Mouse (Mus musculus): ENCODE results near the gene Upk1b. TPM values are rescaled to one million over a fixed set of nuclear protein-coding genes. Genes with fewer than 3 reads are reported as not detected.

Gene Upk1b
- total and polyA plus RNA-seq, 3 experiments, result not detected

DNA sequence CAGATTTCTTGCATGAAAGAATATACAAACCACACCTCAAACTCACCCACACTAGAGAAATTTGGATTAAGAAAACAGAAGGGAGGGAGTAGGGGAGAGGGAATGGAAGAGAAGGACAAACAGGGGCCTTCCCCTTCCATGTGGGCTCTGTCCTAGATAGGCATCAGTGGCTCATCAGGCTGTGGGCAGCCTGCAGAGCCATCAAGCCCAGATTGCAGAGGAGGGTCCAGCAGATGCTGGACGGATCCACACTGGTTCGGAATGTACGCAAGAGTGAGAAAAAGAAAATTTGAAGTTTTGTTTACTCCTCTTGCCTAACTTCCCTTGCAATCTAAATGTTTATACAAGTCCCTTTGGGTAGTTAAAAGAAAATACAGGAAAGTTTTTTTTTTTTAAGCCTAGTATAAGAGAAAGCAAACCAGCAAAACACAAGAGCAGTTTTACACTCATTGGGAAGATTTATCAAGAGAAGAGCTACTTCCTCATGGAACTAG, 1.1 kb downstream of the Upk1b start:
- TF ChIP-seq USF2 (conservative IDR thresholded peaks at IDR 0.05; ENCODE audit: low read depth, low read length), result no peak
- no peak for TF ChIP-seq IRF4 (IDR thresholded peaks at IDR 0.05; ENCODE audit: low read depth, low read length)
- no peak for TF ChIP-seq POLR2A (IDR thresholded peaks at IDR 0.05; ENCODE audit: low read depth, low read length)
- TF ChIP-seq E2F4 (IDR thresholded peaks at IDR 0.05; ENCODE audit: insufficient replicate concordance, low read depth, low read length), result no peak
- no peak for TF ChIP-seq RCOR1 (conservative IDR thresholded peaks at IDR 0.05; ENCODE audit: low read depth, low read length)
- TF ChIP-seq PAX5 (IDR thresholded peaks at IDR 0.05; ENCODE audit: low read length), result no peak
- TF ChIP-seq TCF12 (IDR thresholded peaks at IDR 0.05; ENCODE audit: low read depth, low read length), result no peak
- TF ChIP-seq ZNF384 (IDR thresholded peaks at IDR 0.05; ENCODE audit: low read depth, low read length), result no peak
- TF ChIP-seq ELF1 (IDR thresholded peaks at IDR 0.05; ENCODE audit: low read depth, low read length), result no peak
- TF ChIP-seq ZC3H11A (IDR thresholded peaks at IDR 0.05; ENCODE audit: low read depth, low read length), result no peak
- TF ChIP-seq CTCF (conservative IDR thresholded peaks at IDR 0.05 in 1 of 2, IDR thresholded peaks at IDR 0.05 in 1 of 2; ENCODE audit: low read depth in 2 of 2, low read length in 2 of 2), result no peak
- TF ChIP-seq EP300 (IDR thresholded peaks at IDR 0.05; ENCODE audit: low read length), result no peak
- TF ChIP-seq NELFE (IDR thresholded peaks at IDR 0.05; ENCODE audit: low read depth, low read length), result no peak
- TF ChIP-seq MAFK (IDR thresholded peaks at IDR 0.05; ENCODE audit: insufficient replicate concordance, low read length), result no peak
- Histone ChIP-seq H3K4me2 (ENCODE audit: insufficient read depth, low read depth, poor library complexity, severe bottlenecking) (no peak overlapping the region), H3K4me1 (ENCODE audit: control insufficient read depth in 1 of 2, insufficient read depth in 2 of 2) (peaks cover 3 to 7% of the 10 kb centered on the region in 2 experiments; a peak in 3 of 4 replicates), H3K9ac (ENCODE audit: insufficient read depth, low read depth) (no peak overlapping the region), H3K27me3 (replicated peaks) (no peaks in the 10 kb centered on the region), H3K36me3 (replicated peaks in 1 of 2; ENCODE audit: control insufficient read depth in 1 of 2, insufficient read depth in 1 of 2, low read length in 1 of 2) (no peaks in the 10 kb centered on the region), H3K79me2 (replicated peaks; ENCODE audit: control insufficient read depth, extremely low read depth, insufficient read depth, poor library complexity, severe bottlenecking) (no peaks in the 10 kb centered on the region), H3K4me3 (replicated peaks in 1 of 3; ENCODE audit: low read depth in 2 of 3, low read length in 2 of 3, poor library complexity in 1 of 3) (no peak overlapping the region), H3K9me3 (replicated peaks; ENCODE audit: low read length) (no peaks in the 10 kb centered on the region), H3K27ac (ENCODE audit: insufficient read depth, low read depth) (no peak overlapping the region)
- in situ Hi-C loops (cut with MboI; ENCODE audit: low pct_ligation_motif_present, low pct_unique_long_range_greater_than_20kb, low sequenced_read_pairs) (no loop called here), dilution Hi-C loops (cut with MboI; ENCODE audit: extremely low pct_ligation_motif_present, extremely low pct_unique_long_range_greater_than_20kb, low sequenced_read_pairs) (no loop called here)
- DNase-seq (ENCODE audit: extremely low read depth), result no peak

GRCm38 (mm10) chr16:38793120-38793519, 7.0 kb downstream of the Upk1b start:
- dilution Hi-C loops (cut with MboI; ENCODE audit: extremely low pct_ligation_motif_present, extremely low pct_unique_long_range_greater_than_20kb, low sequenced_read_pairs), result no loop called here

GRCm38 (mm10) chr16:38789966-38790365, 10.2 kb downstream of the Upk1b start:
- Histone ChIP-seq H3K9me3 (replicated peaks; ENCODE audit: low read length) (no peaks in the 10 kb centered on the region), H3K4me2 (ENCODE audit: insufficient read depth, low read depth, poor library complexity, severe bottlenecking) (no peak overlapping the region), H3K9ac (ENCODE audit: insufficient read depth, low read depth) (no peak overlapping the region), H3K4me3 (replicated peaks in 1 of 3; ENCODE audit: low read depth in 2 of 3, low read length in 2 of 3, poor library complexity in 1 of 3) (no peak overlapping the region), H3K4me1 (ENCODE audit: control insufficient read depth in 1 of 2, insufficient read depth in 2 of 2) (peaks cover 0 to 3% of the 10 kb centered on the region in 2 experiments; a peak in 1 of 4 replicates), H3K36me3 (replicated peaks in 1 of 2; ENCODE audit: control insufficient read depth in 1 of 2, insufficient read depth in 1 of 2, low read length in 1 of 2) (no peaks in the 10 kb centered on the region), H3K27me3 (replicated peaks) (no peaks in the 10 kb centered on the region), H3K79me2 (replicated peaks; ENCODE audit: control insufficient read depth, extremely low read depth, insufficient read depth, poor library complexity, severe bottlenecking) (no peaks in the 10 kb centered on the region), H3K27ac (ENCODE audit: insufficient read depth, low read depth) (no peak overlapping the region)
- in situ Hi-C loops (cut with MboI; ENCODE audit: low pct_ligation_motif_present, low pct_unique_long_range_greater_than_20kb, low sequenced_read_pairs) (no loop called here), dilution Hi-C loops (cut with MboI; ENCODE audit: extremely low pct_ligation_motif_present, extremely low pct_unique_long_range_greater_than_20kb, low sequenced_read_pairs) (no loop called here)
- no peak for DNase-seq (ENCODE audit: extremely low read depth)
- TF ChIP-seq RAD21 (IDR thresholded peaks at IDR 0.05; ENCODE audit: low read depth, low read length), result no peak
- no peak for TF ChIP-seq SIN3A (IDR thresholded peaks at IDR 0.05; ENCODE audit: low read length)
- no peak for TF ChIP-seq RCOR1 (conservative IDR thresholded peaks at IDR 0.05; ENCODE audit: low read depth, low read length)
- TF ChIP-seq MEF2A (IDR thresholded peaks at IDR 0.05; ENCODE audit: borderline replicate concordance, low read depth, low read length), result no peak
- TF ChIP-seq ETS1 (conservative IDR thresholded peaks at IDR 0.05; ENCODE audit: low read depth, low read length), result no peak
- no peak for TF ChIP-seq JUN (IDR thresholded peaks at IDR 0.05; ENCODE audit: insufficient read depth, low read depth, low read length)
- no peak for TF ChIP-seq MAZ (IDR thresholded peaks at IDR 0.05; ENCODE audit: low read depth, low read length)
- TF ChIP-seq HCFC1 (IDR thresholded peaks at IDR 0.05; ENCODE audit: low read depth, low read length), result no peak
- no peak for TF ChIP-seq MAX (IDR thresholded peaks at IDR 0.05; ENCODE audit: low read length)
- no peak for TF ChIP-seq NRF1 (IDR thresholded peaks at IDR 0.05; ENCODE audit: low read depth, low read length)
- TF ChIP-seq JUND (conservative IDR thresholded peaks at IDR 0.05; ENCODE audit: low read depth, low read length), result no peak
- TF ChIP-seq ZNF384 (IDR thresholded peaks at IDR 0.05; ENCODE audit: low read depth, low read length), result no peak
- no peak for TF ChIP-seq CHD1 (IDR thresholded peaks at IDR 0.05; ENCODE audit: low read depth, low read length)
- no peak for TF ChIP-seq ELF1 (IDR thresholded peaks at IDR 0.05; ENCODE audit: low read depth, low read length)
- no peak for TF ChIP-seq CHD2 (IDR thresholded peaks at IDR 0.05; ENCODE audit: low read length)
- TF ChIP-seq IRF4 (IDR thresholded peaks at IDR 0.05; ENCODE audit: low read depth, low read length), result no peak
- TF ChIP-seq E2F4 (IDR thresholded peaks at IDR 0.05; ENCODE audit: insufficient replicate concordance, low read depth, low read length), result no peak

More at GRCm38 (mm10) chr16:38793120-38793519, 7.0 kb downstream of the Upk1b start:
- no peak for TF ChIP-seq MEF2A (IDR thresholded peaks at IDR 0.05; ENCODE audit: borderline replicate concordance, low read depth, low read length)
- TF ChIP-seq KAT2A (IDR thresholded peaks at IDR 0.05; ENCODE audit: insufficient replicate concordance, low read length), result no peak
- Histone ChIP-seq H3K4me3 (replicated peaks in 1 of 3; ENCODE audit: low read depth in 2 of 3, low read length in 2 of 3, poor library complexity in 1 of 3) (no peak overlapping the region), H3K27me3 (replicated peaks) (no peaks in the 10 kb centered on the region), H3K27ac (ENCODE audit: insufficient read depth, low read depth) (no peak overlapping the region), H3K4me2 (ENCODE audit: insufficient read depth, low read depth, poor library complexity, severe bottlenecking) (no peak overlapping the region), H3K36me3 (replicated peaks in 1 of 2; ENCODE audit: control insufficient read depth in 1 of 2, insufficient read depth in 1 of 2, low read length in 1 of 2) (no peaks in the 10 kb centered on the region), H3K4me1 (ENCODE audit: control insufficient read depth in 1 of 2, insufficient read depth in 2 of 2) (peaks cover 0 to 3% of the 10 kb centered on the region in 2 experiments; a peak in 1 of 4 replicates), H3K9ac (ENCODE audit: insufficient read depth, low read depth) (no peak overlapping the region), H3K9me3 (replicated peaks; ENCODE audit: low read length) (no peaks in the 10 kb centered on the region), H3K79me2 (replicated peaks; ENCODE audit: control insufficient read depth, extremely low read depth, insufficient read depth, poor library complexity, severe bottlenecking) (no peaks in the 10 kb centered on the region)
- no peak for DNase-seq (ENCODE audit: extremely low read depth)
- in situ Hi-C loops (cut with MboI; ENCODE audit: low pct_ligation_motif_present, low pct_unique_long_range_greater_than_20kb, low sequenced_read_pairs), result no loop called here
